Mouse (Mus musculus) stomach, embryonic 14.5 days (tissue): Measurements from ENCODE around the gene Psenen. TPM values are rescaled to one million over a fixed set of nuclear protein-coding genes. Genes with fewer than 3 reads are reported as not detected.

Source experiments
- ATAC-seq: fragments of 200-750 bp; cut with Nextera tagmentation; 2 replicates; pipeline ENCODE4 v1.8.0; 2017; ENCODE audit warnings: low read depth, moderate TSS enrichment; ENCODE audit not compliant: insufficient number of reproducible peaks, insufficient read depth, low FRiP score
- H3K27ac ChIP-seq: fragments of 300-500 bp; sonication (generic); 2 replicates; pipeline ENCODE4 v1.5.1; 2014; ENCODE audit warnings: mild to moderate bottlenecking, low read length, moderate library complexity, mixed read lengths
- H3K27me3 ChIP-seq: fragments of 300-500 bp; sonication (generic); 2 replicates; pipeline ENCODE4 v1.6.1; 2014; ENCODE audit warnings: low read length, control low read depth, mixed read lengths; ENCODE audit not compliant: control insufficient read depth, insufficient read depth
- H3K36me3 ChIP-seq: fragments of 300-500 bp; sonication (generic); 2 replicates; pipeline ENCODE4 v1.6.1; 2014; ENCODE audit warnings: mild to moderate bottlenecking, control low read depth, low read length, moderate library complexity, mixed read lengths; ENCODE audit not compliant: control insufficient read depth, insufficient read depth
- H3K4me1 ChIP-seq: fragments of 300-500 bp; sonication (generic); 2 replicates; pipeline ENCODE4 v1.6.1; 2014; ENCODE audit warnings: low read length, control low read depth, mixed read lengths; ENCODE audit not compliant: control insufficient read depth, insufficient read depth
- H3K4me2 ChIP-seq: fragments of 300-500 bp; sonication (generic); replicated peaks from 2 replicates; pipeline ENCODE4 v1.6.1; 2014; ENCODE audit warnings: low read depth, low read length, control low read depth
- H3K4me3 ChIP-seq: fragments of 300-500 bp; sonication (generic); 2 replicates; pipeline ENCODE4 v1.5.1; 2014; ENCODE audit warnings: low read depth, low read length, control low read depth
- H3K9ac ChIP-seq: fragments of 300-500 bp; sonication (generic); replicated peaks from 2 replicates; pipeline ENCODE4 v1.6.1; 2014; ENCODE audit warnings: low read depth, mild to moderate bottlenecking, control low read depth, low read length, moderate library complexity, mixed read lengths
- H3K9me3 ChIP-seq: fragments of 300-500 bp; sonication (generic); 2 replicates; pipeline ENCODE4 v1.6.1; 2016; ENCODE audit warnings: low read depth, low read length, control low read depth; ENCODE audit not compliant: control insufficient read depth
- WGBS: fragments of 180-500 bp; shearing (Covaris S2); extraction: QIAGEN DNeasy Blood & Tissue Kit; methylation state at CpG from one replicate; pipeline ENCODE4 v1.1.7; 2014; 5-methylcytosine and 5-hydroxymethylcytosine counted together
- polyA plus RNA-seq: library from polyadenylated mRNA; unstranded; fragments of >200 nt; fragmentation: Nextera tagmentation; extraction: Ambion mirVana; gene quantifications from 2 replicates; pipeline ENCODE4 v1.2.1, GENCODE M21; 2014

The Psenen gene
- polyA plus RNA-seq, 1 experiment from 2014 or later, result 117 TPM

DNA sequence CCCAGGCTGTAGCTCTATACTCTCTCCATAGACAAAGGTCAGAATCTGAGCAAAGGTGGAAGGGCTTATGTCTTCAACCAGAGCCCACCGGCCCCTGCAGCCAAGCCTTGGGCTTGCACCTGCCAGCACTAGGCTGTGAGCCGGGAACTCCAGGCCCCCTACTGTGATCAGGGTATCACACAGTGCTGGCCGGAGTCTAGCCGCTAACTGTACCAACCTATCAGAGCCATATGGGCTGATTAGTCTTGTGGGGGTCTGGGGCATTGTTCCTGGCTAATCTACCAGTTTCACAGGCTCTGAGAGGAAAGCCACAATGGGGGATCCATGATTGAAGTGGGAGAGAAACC lies 28.2 kb upstream of the Psenen start:
- WGBS, result 68% methylated on average over 4 of the region's 4 CpGs
- no peak for ATAC-seq

DNA sequence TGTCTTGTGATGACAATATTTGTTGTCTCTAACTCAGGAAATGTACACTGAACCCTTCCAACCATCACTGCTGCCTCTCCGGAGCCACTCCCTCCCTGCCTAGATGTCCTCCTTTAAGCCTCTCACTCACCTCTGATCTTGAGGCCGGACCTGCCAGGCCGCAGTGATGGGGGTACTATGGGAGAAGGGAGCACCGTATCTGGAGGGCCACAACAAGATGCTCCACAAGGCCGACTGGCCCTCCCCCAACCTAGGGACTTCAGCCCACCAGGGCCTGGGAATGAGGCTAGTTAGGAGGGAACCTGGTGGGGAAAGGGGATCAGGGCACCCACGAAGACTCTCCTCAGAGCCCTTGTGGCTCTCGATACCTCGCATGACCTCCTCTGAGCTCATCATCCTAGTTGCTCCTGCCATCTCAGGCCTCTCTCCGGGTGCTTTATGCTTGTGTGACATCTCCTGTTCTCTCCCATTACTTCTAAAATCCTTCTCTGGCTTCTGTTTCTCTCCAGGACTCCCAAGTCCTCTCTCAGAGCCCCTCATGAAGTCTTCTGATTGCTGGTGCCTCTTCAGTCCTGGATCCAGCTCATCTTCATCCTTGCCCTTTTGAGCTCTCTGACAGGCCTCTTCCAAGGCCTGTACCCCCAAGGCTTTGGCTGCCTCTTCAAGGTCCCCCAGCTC lies 27.6 kb upstream of the Psenen start:
- 84% methylated on average over 9 of the region's 9 CpGs for WGBS
- Histone ChIP-seq H3K4me1 (peaks cover 17% of the 10 kb centered on the region; the same call in 1 of the 2 replicates), H3K4me3 (no peak overlapping the region), H3K36me3 (peaks cover 6% of the 10 kb centered on the region), H3K27ac (no peak overlapping the region), H3K27me3 (no peaks in the 10 kb centered on the region), H3K9me3 (no peaks in the 10 kb centered on the region), H3K9ac (no peak overlapping the region), H3K4me2 (no peak overlapping the region)
- no peak for ATAC-seq

More for the DNA sequence above, 28.2 kb upstream of the Psenen start:
- no peak overlapping the region for H3K9ac ChIP-seq
- H3K36me3 ChIP-seq, result peaks cover 1% of the 10 kb centered on the region; the same call in 1 of the 2 replicates
- H3K4me2 ChIP-seq, result no peak overlapping the region
- no peaks in the 10 kb centered on the region for H3K27me3 ChIP-seq
- no peak overlapping the region for H3K27ac ChIP-seq
- H3K4me3 ChIP-seq, result no peak overlapping the region
- peaks cover 15% of the 10 kb centered on the region; the same call in 1 of the 2 replicates for H3K4me1 ChIP-seq
- H3K9me3 ChIP-seq, result no peaks in the 10 kb centered on the region

DNA sequence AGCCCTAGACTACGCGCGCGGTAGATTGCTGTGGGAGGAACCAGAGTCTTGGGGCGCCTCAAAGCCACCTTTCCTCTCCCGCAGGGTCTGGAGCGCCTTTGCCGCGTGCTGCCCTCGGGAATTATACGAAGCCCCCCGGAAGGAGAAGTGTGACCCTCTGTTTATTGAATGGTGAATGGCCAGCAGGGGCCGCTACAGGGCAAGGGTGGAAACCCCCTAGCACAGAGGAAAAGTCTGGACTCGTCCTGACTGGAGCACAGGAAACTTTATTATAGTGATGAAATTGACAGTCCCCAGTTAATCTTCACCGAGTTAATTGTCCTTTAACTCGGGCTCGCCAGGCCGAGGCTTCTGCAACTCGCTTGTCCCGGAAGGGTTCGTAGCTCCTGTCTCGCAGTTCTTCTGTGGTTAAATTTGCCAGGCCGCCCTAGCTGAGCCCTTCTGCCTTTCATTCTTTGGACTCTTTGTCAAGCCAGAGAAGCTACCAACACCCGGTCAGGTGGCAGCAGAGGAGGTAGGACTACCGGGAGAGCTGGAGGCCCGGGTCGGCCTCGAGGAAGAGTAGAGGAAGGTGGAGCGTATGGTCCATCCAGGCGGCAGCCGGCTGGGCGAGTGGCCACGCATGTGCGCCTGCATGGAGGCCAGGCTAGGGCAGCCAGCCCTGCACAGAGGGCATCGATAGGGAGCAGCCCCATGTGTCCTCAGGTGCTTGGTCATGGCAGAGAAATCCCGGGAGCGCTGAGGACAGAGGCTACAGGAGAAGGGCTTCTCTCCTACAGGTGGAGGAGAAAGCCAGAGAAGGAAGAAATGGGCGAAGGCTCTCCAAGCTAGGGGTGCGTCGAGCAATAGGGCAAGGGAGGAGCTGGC lies 26.2 kb upstream of the Psenen start:
- no peak overlapping the region for H3K9ac ChIP-seq
- H3K4me2 ChIP-seq, result peak overlapping the region; percentile 54
- no peaks in the 10 kb centered on the region for H3K9me3 ChIP-seq
- H3K4me3 ChIP-seq, result peak overlapping the region; percentile 91
- whole genome bisulfite sequencing, result 24% methylated on average over 40 of the region's 40 CpGs
- peaks cover 20% of the 10 kb centered on the region for H3K36me3 ChIP-seq
- peak; percentile 60 for ATAC-seq
- H3K27ac ChIP-seq, result peak overlapping the region; percentile 64; the same call in 1 of the 2 replicates
- H3K27me3 ChIP-seq, result no peaks in the 10 kb centered on the region
- H3K4me1 ChIP-seq, result peaks cover 17% of the 10 kb centered on the region; the same call in 1 of the 2 replicates

DNA sequence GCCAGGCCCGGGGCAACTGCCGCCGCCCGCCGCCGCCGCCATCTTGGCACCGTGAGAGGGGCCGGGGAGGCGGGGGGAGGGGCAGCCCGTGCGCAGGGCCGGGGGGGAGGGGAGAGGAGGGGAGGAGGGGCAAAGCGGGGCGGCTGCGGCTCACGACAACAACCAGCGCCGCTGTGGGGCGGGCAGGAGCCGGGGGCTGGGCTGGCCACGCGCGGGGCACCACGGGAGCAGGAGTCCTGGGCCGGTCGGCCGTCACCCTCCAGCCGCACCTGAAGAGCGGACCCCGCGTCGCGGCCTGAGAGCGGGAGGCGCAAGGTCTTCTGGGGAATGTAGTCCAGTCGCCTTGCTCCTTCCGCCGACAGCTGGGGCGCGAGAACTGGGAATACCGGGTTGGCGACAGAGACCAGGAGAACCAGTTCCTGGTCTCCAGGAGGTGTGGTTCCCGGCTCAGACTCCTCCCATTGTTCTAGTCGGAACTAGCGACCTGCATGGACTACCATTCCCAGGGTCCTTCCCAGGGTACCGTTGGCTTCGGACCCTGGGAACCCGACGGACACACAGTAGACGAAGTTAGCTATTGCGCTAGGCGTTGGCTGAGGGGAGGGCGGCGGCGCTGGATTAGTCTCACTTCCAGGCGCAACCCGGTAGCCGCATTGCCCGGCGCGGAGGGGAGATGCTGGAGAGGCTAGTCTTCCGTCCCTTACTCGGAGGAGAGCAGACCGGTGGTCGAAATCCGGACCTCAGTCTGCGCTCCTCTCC lies 25.4 kb upstream of the Psenen start, which contains the start of gene Kmt2b:
TSS of gene Kmt2b (minus strand) at position 51 of the 759 bp plus-strand sequence.
- H3K4me3 ChIP-seq, result peak within 1 kb of the TSS; percentile 91
- peaks cover 29% of the 10 kb centered on the region for H3K36me3 ChIP-seq
- peak within 1 kb of the TSS; percentile 91 for H3K27ac ChIP-seq
- H3K9ac ChIP-seq, result peak within 1 kb of the TSS; percentile 90
- peak; percentile 96 for ATAC-seq
- H3K4me1 ChIP-seq, result peaks cover 17% of the 10 kb centered on the region; the same call in 1 of the 2 replicates
- H3K9me3 ChIP-seq, result no peaks in the 10 kb centered on the region
- peak within 1 kb of the TSS; percentile 94 for H3K4me2 ChIP-seq
- 0% methylated on average over 48 of the region's 68 CpGs for WGBS
- H3K27me3 ChIP-seq, result no peaks in the 10 kb centered on the region

GRCm38 (mm10) chr7:30587842-30588667 lies 24.6 kb upstream of the Psenen start:
- peak overlapping the region; percentile 91 for H3K4me3 ChIP-seq
- peaks cover 17% of the 10 kb centered on the region; the same call in 1 of the 2 replicates for H3K4me1 ChIP-seq
- H3K36me3 ChIP-seq, result peaks cover 37% of the 10 kb centered on the region
- WGBS, result 1% methylated on average over 65 of the region's 67 CpGs
- peak; percentile 6 for ATAC-seq
- H3K27me3 ChIP-seq, result no peaks in the 10 kb centered on the region
- H3K9ac ChIP-seq, result peak overlapping the region; percentile 90
- no peaks in the 10 kb centered on the region for H3K9me3 ChIP-seq
- peak overlapping the region; percentile 94 for H3K4me2 ChIP-seq
- peak overlapping the region; percentile 91 for H3K27ac ChIP-seq

DNA sequence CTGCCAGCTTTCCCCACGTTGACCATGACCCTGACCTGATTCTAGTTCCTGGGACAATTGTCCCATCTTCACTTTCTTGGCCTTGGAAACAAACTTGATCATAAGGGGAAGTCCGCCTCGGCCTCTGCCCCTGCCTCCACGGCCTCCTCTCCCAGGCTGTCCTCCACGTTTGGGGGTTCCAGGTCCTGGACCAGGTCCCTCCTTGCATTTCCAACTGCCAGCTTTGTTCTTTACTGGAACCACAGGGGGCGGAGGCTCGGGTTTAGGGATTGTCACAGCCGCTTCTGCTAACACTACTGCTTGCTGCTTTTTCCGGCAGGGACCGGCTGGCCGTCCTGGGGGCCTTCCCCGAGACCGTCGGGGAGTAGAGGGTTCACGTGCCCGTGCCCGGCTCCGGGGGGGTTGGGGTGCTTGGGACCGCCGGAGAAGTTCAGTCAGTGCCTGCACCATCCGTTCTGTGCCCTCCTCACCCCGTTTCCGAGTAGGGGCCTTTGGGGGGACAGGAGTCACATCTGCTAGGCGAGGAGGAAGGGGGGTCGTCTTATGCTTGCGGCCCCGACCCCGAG lies 23.1 kb upstream of the Psenen start:
- ATAC-seq, result no peak
- H3K9ac ChIP-seq, result no peak overlapping the region

GRCm38 (mm10) chr7:30585170-30585569 lies 21.7 kb upstream of the Psenen start:
- peaks cover 63% of the 10 kb centered on the region for H3K36me3 ChIP-seq
- no peak for ATAC-seq
- no peaks in the 10 kb centered on the region for H3K9me3 ChIP-seq
- WGBS, result 93% methylated on average over 7 of the region's 7 CpGs
- no peak overlapping the region for H3K9ac ChIP-seq
- peaks cover 17% of the 10 kb centered on the region; the same call in 1 of the 2 replicates for H3K4me1 ChIP-seq
- H3K27me3 ChIP-seq, result no peaks in the 10 kb centered on the region
- H3K27ac ChIP-seq, result no peak overlapping the region
- no peak overlapping the region for H3K4me3 ChIP-seq
- no peak overlapping the region for H3K4me2 ChIP-seq

More for the DNA sequence above, 23.1 kb upstream of the Psenen start:
- Histone ChIP-seq H3K4me1 (peaks cover 17% of the 10 kb centered on the region; the same call in 1 of the 2 replicates), H3K4me2 (no peak overlapping the region; the same call in 1 of the 2 replicates), H3K4me3 (0 out of 2 replicates have a peak overlapping the region, but pooled peaks have one; percentile 91), H3K27ac (no peak overlapping the region), H3K36me3 (peaks cover 52% of the 10 kb centered on the region), H3K9me3 (no peaks in the 10 kb centered on the region), H3K27me3 (no peaks in the 10 kb centered on the region)
- WGBS, result 90% methylated on average over 28 of the region's 28 CpGs
